Mouse (Mus musculus): ENCODE results near the gene 1700088E04Rik.

DNA sequence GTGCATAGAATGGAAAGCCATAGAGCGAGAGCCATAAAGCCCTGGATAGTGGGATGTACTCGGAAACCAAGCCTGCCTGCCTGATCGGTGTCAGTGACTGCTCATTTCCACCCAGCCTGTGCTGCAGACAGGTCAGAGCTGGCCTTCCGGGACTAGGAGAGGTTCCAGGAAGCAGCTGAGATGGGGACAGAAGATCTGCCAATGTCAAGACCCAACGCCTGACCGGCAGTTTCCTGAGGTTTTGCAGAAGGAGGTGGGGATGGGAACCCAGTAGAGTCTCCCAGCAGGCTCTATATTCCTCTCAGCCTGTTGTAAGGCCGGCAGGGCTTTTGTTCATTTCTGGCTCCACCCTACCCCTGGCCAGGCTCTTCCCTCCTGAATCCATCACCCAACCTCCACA lies 42.2 kb downstream of the 1700088E04Rik start:
- TF ChIP-seq CTCF (IDR thresholded peaks at IDR 0.05; ENCODE audit: control insufficient read depth, insufficient read depth, low read length) (no peak), POLR2A (IDR thresholded peaks at IDR 0.05; ENCODE audit: borderline replicate concordance, control insufficient read depth, low read depth, low read length) (no peak)
